Mouse (Mus musculus) liver, embryonic 14.5 days (tissue): Measurements from ENCODE around the gene Ccl5. TPM values are rescaled to one million over a fixed set of nuclear protein-coding genes. Genes with fewer than 3 reads are reported as not detected.

Source experiments
- ATAC-seq: fragments of 200-750 bp; cut with Nextera tagmentation; 2 replicates; pipeline ENCODE4 v1.8.0; 2017; ENCODE audit warnings: moderate number of reproducible peaks, mild to moderate bottlenecking, moderate library complexity; ENCODE audit not compliant: insufficient read depth
- DNase-seq, 3 experiments: peaks; one replicate each; pipeline ENCODE4 v3.0.0-alpha.2; 2012 to 2013; ENCODE audit warnings: low read depth in 3 of 3, low spot score in 3 of 3
- H3K27ac ChIP-seq: fragments of 300-500 bp; sonication (generic); 2 replicates; pipeline ENCODE4 v1.5.1; 2014; ENCODE audit warnings: moderate library complexity, mild to moderate bottlenecking, control low read depth, inconsistent platforms
- H3K27me3 ChIP-seq: fragments of 300-500 bp; sonication (generic); 2 replicates; pipeline ENCODE4 v1.6.1; 2014; ENCODE audit warnings: mild to moderate bottlenecking, low read length, moderate library complexity; ENCODE audit not compliant: control insufficient read depth, insufficient read depth
- H3K36me3 ChIP-seq: fragments of 300-500 bp; sonication (generic); replicated peaks from 2 replicates; pipeline ENCODE4 v1.6.1; 2014; ENCODE audit warnings: low read depth; ENCODE audit not compliant: control insufficient read depth, insufficient read depth
- H3K4me1 ChIP-seq, 2 experiments: fragments of 200-500 bp in 1 of 2; fragments of 300-500 bp in 1 of 2; sonication (generic) in 1 of 2; replicated peaks; 2 replicates each; pipeline ENCODE4 v1.6.1; 2012 to 2014; ENCODE audit warnings: antibody characterized with exemption in 1 of 2, inconsistent platforms in 1 of 2, low read length in 1 of 2; ENCODE audit not compliant: control insufficient read depth in 2 of 2, insufficient read depth in 2 of 2
- H3K4me2 ChIP-seq: fragments of 300-500 bp; sonication (generic); 2 replicates; pipeline ENCODE4 v1.6.1; 2014; ENCODE audit warnings: low read depth, mild to moderate bottlenecking, control low read depth, moderate library complexity
- H3K4me3 ChIP-seq, 2 experiments: fragments of 200-500 bp in 1 of 2; fragments of 300-500 bp in 1 of 2; sonication (generic) in 1 of 2; 2 replicates each; pipeline ENCODE4 v1.5.1; 2012 to 2014; ENCODE audit warnings: low read depth in 2 of 2, low read length in 2 of 2, mild to moderate bottlenecking in 2 of 2, control low read depth in 1 of 2, inconsistent platforms in 1 of 2, moderate library complexity in 1 of 2; ENCODE audit not compliant: insufficient read depth in 1 of 2
- H3K9ac ChIP-seq: fragments of 300-500 bp; sonication (generic); replicated peaks from 2 replicates; pipeline ENCODE4 v1.6.1; 2014; ENCODE audit warnings: mild to moderate bottlenecking, control low read depth, moderate library complexity
- H3K9me3 ChIP-seq: fragments of 300-500 bp; sonication (generic); 2 replicates; pipeline ENCODE4 v1.6.1; 2016; ENCODE audit warnings: low read length, mixed read lengths; ENCODE audit not compliant: control insufficient read depth
- CTCF ChIP-seq: IDR thresholded peaks from 2 replicates; pipeline ENCODE4 v1.5.1; 2016; ENCODE audit warnings: antibody characterized with exemption, low read depth, control low read depth
- EP300 ChIP-seq: IDR thresholded peaks from 2 replicates; pipeline ENCODE4 v1.6.1; 2016; ENCODE audit warnings: antibody characterized with exemption, low read depth
- WGBS: fragments of 180-500 bp; shearing (Covaris S2); extraction: QIAGEN DNeasy Blood & Tissue Kit; methylation state at CpG from one replicate; pipeline ENCODE4 v1.1.7; 2014; ENCODE audit not compliant: insufficient replicate concordance; 5-methylcytosine and 5-hydroxymethylcytosine counted together
- polyA plus RNA-seq, 2 experiments: library from polyadenylated mRNA; depleted of rRNA in 1 of 2; stranded (reverse) in 1 of 2; unstranded in 1 of 2; fragments of >200 nt; fragmentation: Nextera tagmentation in 1 of 2; extraction: Ambion mirVana in 1 of 2; gene quantifications; 2 replicates each; pipeline versions ENCODE4 v1.2.1 to v1.2.3; 2012 to 2014

Gene Ccl5
- polyA plus RNA-seq, 2 experiments = 0.39 to 0.95 TPM

DNA sequence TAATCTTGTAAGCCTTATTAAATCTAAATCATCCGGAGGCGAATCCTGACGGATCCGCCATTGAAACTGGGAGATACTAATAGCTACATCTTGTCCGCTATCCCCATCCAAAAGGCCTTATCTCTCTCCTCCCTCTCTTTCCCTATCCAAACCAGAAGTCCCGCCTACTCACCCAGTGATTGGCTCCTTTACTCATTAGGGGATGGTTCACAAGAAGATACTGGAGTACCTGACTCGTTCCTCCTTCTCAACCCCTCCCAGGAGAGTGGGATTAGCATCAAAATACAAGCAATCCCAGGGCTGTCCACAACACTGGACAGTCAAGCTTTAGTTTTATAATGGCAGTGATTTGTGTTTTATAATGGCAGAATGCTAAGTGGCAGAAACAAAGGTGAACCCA, 37.0 kb upstream of the Ccl5 start:
- TF ChIP-seq CTCF = no peak
- TF ChIP-seq EP300 = no peak
- WGBS = 63% methylated on average over 7 of the region's 7 CpGs
- ATAC-seq (no peak), DNase-seq (no peak)
- Histone ChIP-seq H3K4me3 (no peak overlapping the region), H3K9me3 (no peaks in the 10 kb centered on the region), H3K4me2 (no peak overlapping the region), H3K36me3 (no peaks in the 10 kb centered on the region), H3K27me3 (no peaks in the 10 kb centered on the region), H3K27ac (no peak overlapping the region), H3K9ac (no peak overlapping the region), H3K4me1 (peaks cover 0 to 16% of the 10 kb centered on the region in 2 experiments; a peak in 2 of 4 replicates)

DNA sequence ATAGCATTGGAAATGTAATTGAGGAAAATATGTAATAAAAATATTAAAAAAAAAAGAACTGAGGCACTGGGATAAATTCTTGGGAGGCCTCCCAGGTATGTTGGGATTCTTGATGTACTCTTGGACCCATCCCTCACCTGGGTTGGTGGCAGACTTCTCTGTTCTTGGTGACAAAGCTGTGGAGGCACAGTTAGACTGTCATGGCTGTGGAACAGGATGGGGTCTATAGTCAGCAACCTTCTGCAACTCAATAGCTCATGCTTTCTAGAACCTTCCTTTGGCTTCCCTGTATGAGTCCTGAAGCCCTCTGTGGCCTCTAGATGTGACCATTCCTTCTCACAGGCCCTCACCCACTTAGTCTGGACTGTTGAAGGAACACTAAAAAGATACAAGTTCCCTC, 36.3 kb upstream of the Ccl5 start:
- H3K4me2 ChIP-seq = no peak overlapping the region
- TF ChIP-seq CTCF (no peak), EP300 (no peak)
- no peak for DNase-seq
- H3K4me3 ChIP-seq = no peak overlapping the region
- H3K4me1 ChIP-seq = peaks cover 0 to 18% of the 10 kb centered on the region in 2 experiments; a peak in 2 of 4 replicates
- H3K27ac ChIP-seq = no peak overlapping the region
- H3K27me3 ChIP-seq = no peaks in the 10 kb centered on the region
- H3K36me3 ChIP-seq = no peaks in the 10 kb centered on the region
- ATAC-seq = no peak
- H3K9ac ChIP-seq = no peak overlapping the region
- no peaks in the 10 kb centered on the region for H3K9me3 ChIP-seq

- Histone ChIP-seq H3K4me2 (no peak overlapping the region), H3K27me3 (no peaks in the 10 kb centered on the region), H3K27ac (no peak overlapping the region), H3K4me1 (peaks cover 0 to 7% of the 10 kb centered on the region in 2 experiments; a peak in 1 of 4 replicates), H3K36me3 (no peaks in the 10 kb centered on the region), H3K9me3 (no peaks in the 10 kb centered on the region), H3K9ac (no peak overlapping the region), H3K4me3 (no peak overlapping the region)
- TF ChIP-seq CTCF = no peak
- TF ChIP-seq EP300 = no peak
- WGBS = 35% methylated on average over 2 of the region's 2 CpGs
- DNase-seq = no peak
- ATAC-seq = no peak
These were observed 33.4 kb upstream of the Ccl5 start for GRCm38 (mm10) chr11:83563754-83564153.

DNA sequence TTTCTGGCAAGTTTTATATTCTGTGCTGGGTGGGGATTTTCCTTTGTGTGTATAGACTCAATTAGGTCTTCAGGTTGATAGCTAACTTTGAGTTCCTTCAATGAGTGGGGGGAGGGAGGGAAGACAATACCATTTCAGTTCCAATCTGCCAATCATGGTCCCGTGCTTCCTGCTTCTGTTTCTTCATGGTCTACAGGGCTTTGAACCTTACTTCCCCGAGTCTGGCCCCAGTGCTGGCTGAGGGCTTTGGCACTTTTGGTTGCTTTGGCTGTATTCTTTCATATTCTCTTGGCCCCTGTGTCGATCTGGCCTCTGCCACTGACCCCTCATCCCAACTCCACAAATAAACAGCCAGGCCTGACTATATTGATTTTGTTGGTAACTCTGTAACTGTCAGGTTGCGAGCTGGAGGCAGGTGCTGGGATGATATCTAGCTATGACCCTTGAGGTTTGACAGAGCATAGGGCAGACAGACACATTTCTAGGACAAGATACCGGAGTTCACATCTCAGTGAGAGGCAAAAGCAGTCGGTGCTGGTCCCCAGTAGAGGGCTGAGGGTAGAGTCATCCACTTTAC, 32.1 kb upstream of the Ccl5 start:
- TF ChIP-seq EP300 = no peak; the same call in 1 of the 2 replicates
- TF ChIP-seq CTCF = no peak
- Histone ChIP-seq H3K4me3 (no peak overlapping the region), H3K4me1 (peaks cover 0 to 7% of the 10 kb centered on the region in 2 experiments; a peak in 1 of 4 replicates), H3K4me2 (no peak overlapping the region), H3K36me3 (no peaks in the 10 kb centered on the region), H3K27ac (no peak overlapping the region), H3K9ac (no peak overlapping the region), H3K27me3 (no peaks in the 10 kb centered on the region), H3K9me3 (no peaks in the 10 kb centered on the region)
- DNase-seq (no peak), ATAC-seq (no peak)
- 34% methylated on average over 6 of the region's 6 CpGs for WGBS

DNA sequence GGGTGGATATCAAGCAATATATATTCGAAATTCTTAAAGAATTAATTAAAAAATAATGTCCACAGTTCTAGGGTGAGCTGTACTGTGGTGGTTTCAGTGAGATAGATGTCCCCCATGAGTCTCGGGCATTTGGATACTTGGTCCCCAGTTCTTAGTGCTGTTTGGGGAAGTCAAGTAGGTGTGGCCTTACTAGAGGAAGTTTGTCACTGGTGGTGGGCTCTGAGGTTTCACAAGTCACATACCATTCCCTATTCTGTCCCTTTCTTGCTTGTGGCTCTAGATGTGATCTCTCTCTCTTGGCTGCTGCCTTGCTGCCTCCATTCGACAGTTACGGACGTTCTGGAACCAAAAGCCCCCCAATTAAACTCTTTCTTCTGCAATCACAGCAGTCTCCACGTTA, 30.1 kb upstream of the Ccl5 start:
- no peaks in the 10 kb centered on the region for H3K36me3 ChIP-seq
- DNase-seq = no peak
- TF ChIP-seq EP300 = no peak
- no peak overlapping the region for H3K4me3 ChIP-seq
- ATAC-seq = no peak
- no peak overlapping the region for H3K9ac ChIP-seq
- H3K4me1 ChIP-seq = peaks cover 0 to 9% of the 10 kb centered on the region in 2 experiments; a peak in 1 of 4 replicates
- whole genome bisulfite sequencing = 21% methylated on average over 6 of the region's 6 CpGs
- H3K4me2 ChIP-seq = no peak overlapping the region
- no peak overlapping the region for H3K27ac ChIP-seq
- no peaks in the 10 kb centered on the region for H3K9me3 ChIP-seq
- no peaks in the 10 kb centered on the region for H3K27me3 ChIP-seq
